Mouse (Mus musculus) heart, adult 2 months (tissue): ENCODE data around the gene Rps6kc1.

Experiments used
- CTCF ChIP-seq: fragments of 200-600 bp; IDR thresholded peaks from 2 replicates; pipeline ENCODE4 v1.8.1; 2022; ENCODE audit warnings: antibody characterized with exemption, mild to moderate bottlenecking, moderate library complexity
- EP300 ChIP-seq: fragments of 200-500 bp; IDR thresholded peaks from 2 replicates; pipeline ENCODE4 v1.6.1; 2011; ENCODE audit warnings: low read depth, low read length, control low read depth; ENCODE audit not compliant: insufficient read depth
- POLR2A ChIP-seq: fragments of 200-500 bp; IDR thresholded peaks from 2 replicates; pipeline ENCODE4 v1.6.1; 2011; ENCODE audit warnings: mild to moderate bottlenecking, low read depth, low read length, control low read depth; ENCODE audit not compliant: insufficient read depth

DNA sequence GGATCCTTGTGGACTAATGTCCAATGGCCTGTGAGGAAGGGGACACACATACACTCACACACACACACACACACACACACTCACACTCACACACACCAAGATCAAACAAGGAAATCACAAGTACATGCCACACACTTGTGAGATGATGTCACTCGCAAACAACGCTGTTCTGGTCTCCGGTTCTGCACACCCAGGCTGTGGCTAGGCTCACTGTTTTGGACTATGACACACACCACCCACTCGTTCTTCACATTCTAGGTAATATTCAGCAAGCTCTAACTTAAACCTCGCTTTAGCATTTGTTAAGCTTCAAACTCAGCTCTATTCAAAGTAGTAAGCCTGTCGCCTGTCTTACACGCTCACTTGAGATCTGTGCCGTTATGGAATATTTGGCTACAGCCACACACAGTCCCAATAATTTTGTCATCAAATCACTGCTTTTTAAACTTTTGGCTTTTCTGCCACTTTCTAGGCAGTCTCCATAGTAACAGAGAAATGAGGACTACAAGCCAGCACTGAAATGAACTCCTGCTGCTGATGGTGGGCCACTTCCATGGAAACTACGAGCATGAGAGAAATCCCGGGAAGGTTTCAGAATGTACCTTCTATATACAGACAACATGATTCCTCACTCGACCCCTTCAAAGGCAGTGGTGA is 65.4 kb downstream of the Rps6kc1 start:
- TF ChIP-seq CTCF = no peak
- TF ChIP-seq EP300 = no peak
- TF ChIP-seq POLR2A = no peak
